Mouse (Mus musculus) heart, embryonic 16.5 days (tissue): ENCODE data around the gene Gak. TPM values are rescaled to one million over a fixed set of nuclear protein-coding genes. Genes with fewer than 3 reads are reported as not detected.

Experiments used
- ATAC-seq: fragments of 200-750 bp; cut with Nextera tagmentation; replicated peaks from 2 replicates; pipeline ENCODE4 v1.8.0; 2017; ENCODE audit warnings: moderate number of reproducible peaks; ENCODE audit not compliant: insufficient read depth, low FRiP score; ENCODE audit errors: extremely low read depth
- H3K27ac ChIP-seq: fragments of 300-500 bp; sonication (generic); 2 replicates; pipeline ENCODE4 v1.5.1; 2014; ENCODE audit warnings: mild to moderate bottlenecking, low read length, control low read depth, moderate library complexity
- H3K27me3 ChIP-seq: fragments of 300-500 bp; sonication (generic); 2 replicates; pipeline ENCODE4 v1.6.1; 2014; ENCODE audit warnings: low read length, mixed read lengths; ENCODE audit not compliant: control insufficient read depth, insufficient read depth
- H3K36me3 ChIP-seq: fragments of 300-500 bp; sonication (generic); 2 replicates; pipeline ENCODE4 v1.6.1; 2014; ENCODE audit not compliant: control insufficient read depth, insufficient read depth
- H3K4me1 ChIP-seq: fragments of 300-500 bp; sonication (generic); 2 replicates; pipeline ENCODE4 v1.6.1; 2014; ENCODE audit warnings: low read length, mixed read lengths; ENCODE audit not compliant: control insufficient read depth, insufficient read depth
- H3K4me2 ChIP-seq: fragments of 300-500 bp; sonication (generic); 2 replicates; pipeline ENCODE4 v1.6.1; 2014; ENCODE audit warnings: low read depth, mild to moderate bottlenecking, control low read depth, low read length
- H3K4me3 ChIP-seq: fragments of 300-500 bp; sonication (generic); 2 replicates; pipeline ENCODE4 v1.5.1; 2014; ENCODE audit warnings: mild to moderate bottlenecking, control low read depth, low read length
- H3K9ac ChIP-seq: fragments of 300-500 bp; sonication (generic); 2 replicates; pipeline ENCODE4 v1.6.1; 2014; ENCODE audit warnings: low read length, control low read depth
- H3K9me3 ChIP-seq: fragments of 300-500 bp; sonication (generic); replicated peaks from 2 replicates; pipeline ENCODE4 v1.6.1; 2016; ENCODE audit warnings: low read length; ENCODE audit not compliant: control insufficient read depth
- WGBS: fragments of 180-500 bp; shearing (Covaris S2); extraction: QIAGEN DNeasy Blood & Tissue Kit; methylation state at CpG from one replicate; pipeline ENCODE4 v1.1.7; 2014; 5-methylcytosine and 5-hydroxymethylcytosine counted together
- polyA plus RNA-seq: library from polyadenylated mRNA; unstranded; fragments of >200 nt; fragmentation: Nextera tagmentation; extraction: Ambion mirVana; gene quantifications from 2 replicates; pipeline ENCODE4 v1.2.1, GENCODE M21; 2015

Gak gene
- polyA plus RNA-seq, 1 experiment from 2014 or later, result 32.3 TPM

GRCm38 (mm10) chr5:108549137-108549488 lies 80.4 kb downstream of the Gak start:
- H3K4me3 ChIP-seq, result peak overlapping the region; percentile 30
- ATAC-seq, result no peak
- H3K9ac ChIP-seq, result no peak overlapping the region
- H3K27ac ChIP-seq, result no peak overlapping the region
- H3K4me2 ChIP-seq, result peak overlapping the region; percentile 66
- H3K36me3 ChIP-seq, result no peaks in the 10 kb centered on the region
- peaks cover 34% of the 10 kb centered on the region for H3K27me3 ChIP-seq
- H3K4me1 ChIP-seq, result peaks cover 11% of the 10 kb centered on the region; the same call in 1 of the 2 replicates
- H3K9me3 ChIP-seq, result no peaks in the 10 kb centered on the region
- WGBS, result 15% methylated on average over 7 of the region's 7 CpGs

GRCm38 (mm10) chr5:108547636-108548035 lies 81.9 kb downstream of the Gak start:
- no peaks in the 10 kb centered on the region for H3K36me3 ChIP-seq
- H3K4me3 ChIP-seq, result no peak overlapping the region
- no peak for ATAC-seq
- H3K27me3 ChIP-seq, result peaks cover 34% of the 10 kb centered on the region
- no peak overlapping the region for H3K27ac ChIP-seq
- H3K4me2 ChIP-seq, result no peak overlapping the region
- 83% methylated on average over 5 of the region's 5 CpGs for WGBS
- H3K9me3 ChIP-seq, result no peaks in the 10 kb centered on the region
- no peak overlapping the region for H3K9ac ChIP-seq
- H3K4me1 ChIP-seq, result peaks cover 11% of the 10 kb centered on the region; the same call in 1 of the 2 replicates

GRCm38 (mm10) chr5:108543516-108544291 lies 85.9 kb downstream of the Gak start:
- H3K4me3 ChIP-seq, result no peak overlapping the region
- WGBS, result 52% methylated on average over 7 of the region's 7 CpGs
- H3K9ac ChIP-seq, result no peak overlapping the region
- no peaks in the 10 kb centered on the region for H3K4me1 ChIP-seq
- no peak for ATAC-seq
- H3K36me3 ChIP-seq, result no peaks in the 10 kb centered on the region
- no peak overlapping the region for H3K4me2 ChIP-seq
- no peaks in the 10 kb centered on the region for H3K9me3 ChIP-seq
- H3K27me3 ChIP-seq, result peaks cover 2% of the 10 kb centered on the region
- H3K27ac ChIP-seq, result no peak overlapping the region

- Histone ChIP-seq H3K27ac (no peak overlapping the region), H3K9me3 (peaks cover 5% of the 10 kb centered on the region; the same call in 1 of the 2 replicates), H3K27me3 (no peaks in the 10 kb centered on the region), H3K4me3 (no peak overlapping the region), H3K4me1 (no peaks in the 10 kb centered on the region), H3K4me2 (no peak overlapping the region), H3K36me3 (no peaks in the 10 kb centered on the region), H3K9ac (no peak overlapping the region)
- 88% methylated on average over 2 of the region's 2 CpGs for WGBS
- no peak for ATAC-seq
Observed at GRCm38 (mm10) chr5:108534188-108534587, 95.4 kb downstream of the Gak start.

DNA sequence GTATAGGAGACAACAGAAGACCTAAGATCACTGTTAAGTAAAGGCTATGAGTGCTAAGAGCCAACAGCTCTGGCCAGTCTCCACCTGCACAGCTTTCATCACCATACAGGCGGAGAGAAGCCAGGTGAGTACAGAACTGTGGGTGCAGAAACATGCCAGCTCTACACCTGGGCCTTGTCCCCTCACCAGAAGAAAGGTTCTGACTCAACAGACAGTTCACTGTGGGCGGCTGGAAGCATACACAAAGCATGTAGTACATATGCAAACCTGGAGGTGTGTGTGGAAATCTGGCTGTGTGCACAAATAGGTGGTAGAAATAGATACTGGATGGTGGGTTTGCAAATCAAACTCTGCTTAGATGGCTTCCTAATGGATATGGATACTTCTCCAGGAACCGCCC lies 107.0 kb downstream of the Gak start:
- H3K9me3 ChIP-seq, result no peaks in the 10 kb centered on the region
- WGBS, result 70% methylated on average over 3 of the region's 3 CpGs
- ATAC-seq, result no peak
- H3K9ac ChIP-seq, result no peak overlapping the region
- H3K4me2 ChIP-seq, result no peak overlapping the region
- no peaks in the 10 kb centered on the region for H3K36me3 ChIP-seq
- H3K4me3 ChIP-seq, result no peak overlapping the region
- no peak overlapping the region for H3K27ac ChIP-seq
- H3K4me1 ChIP-seq, result no peaks in the 10 kb centered on the region
- H3K27me3 ChIP-seq, result no peaks in the 10 kb centered on the region

DNA sequence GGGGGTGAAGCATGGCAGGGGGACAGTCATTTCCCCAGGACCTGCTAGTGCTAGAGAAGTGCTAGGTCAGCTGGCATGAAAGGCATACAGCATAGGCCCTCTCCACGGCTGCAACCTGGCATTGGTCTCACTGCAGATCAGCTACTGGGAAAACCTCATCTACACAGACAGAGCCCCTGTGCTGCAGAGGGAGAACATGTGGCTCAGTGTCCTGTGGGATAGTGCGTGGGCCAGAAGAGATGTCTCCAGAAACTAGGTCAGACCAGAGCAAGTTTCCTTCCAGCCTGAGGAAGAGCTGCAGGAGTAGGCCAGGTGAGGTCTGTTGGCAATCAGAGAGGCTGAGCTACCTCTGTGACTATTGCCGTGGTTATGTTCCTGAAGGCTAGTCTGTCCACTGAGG lies 107.7 kb downstream of the Gak start:
- no peaks in the 10 kb centered on the region for H3K9me3 ChIP-seq
- 74% methylated on average over 3 of the region's 3 CpGs for WGBS
- no peak overlapping the region for H3K9ac ChIP-seq
- no peak for ATAC-seq
- no peak overlapping the region for H3K4me3 ChIP-seq
- H3K27me3 ChIP-seq, result no peaks in the 10 kb centered on the region
- no peak overlapping the region for H3K4me2 ChIP-seq
- no peaks in the 10 kb centered on the region for H3K36me3 ChIP-seq
- H3K27ac ChIP-seq, result no peak overlapping the region
- H3K4me1 ChIP-seq, result no peaks in the 10 kb centered on the region

DNA sequence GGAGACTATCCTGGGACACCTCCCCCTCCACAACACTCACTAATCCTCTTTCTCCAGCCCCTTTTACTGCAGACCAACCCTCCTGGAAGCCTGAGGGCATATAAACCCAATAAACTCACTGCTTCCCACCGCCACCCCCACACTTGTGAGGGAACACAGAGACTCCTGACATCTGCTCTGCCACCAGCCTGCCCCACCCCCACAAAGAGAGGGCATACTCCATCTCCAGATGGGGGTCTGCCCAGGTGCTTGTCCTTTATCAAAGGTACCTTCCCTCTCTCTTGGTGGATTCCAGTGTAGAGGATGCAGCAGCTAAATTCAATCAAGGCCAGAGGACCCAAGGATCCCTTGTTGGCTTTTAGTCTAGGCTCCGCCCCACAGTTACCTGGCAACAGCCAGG lies 108.5 kb downstream of the Gak start:
- Histone ChIP-seq H3K4me1 (no peaks in the 10 kb centered on the region), H3K4me2 (no peak overlapping the region), H3K9ac (no peak overlapping the region), H3K9me3 (no peaks in the 10 kb centered on the region), H3K27ac (no peak overlapping the region), H3K36me3 (no peaks in the 10 kb centered on the region), H3K27me3 (no peaks in the 10 kb centered on the region), H3K4me3 (no peak overlapping the region)
- 71% methylated on average over 2 of the region's 2 CpGs for WGBS
- no peak for ATAC-seq

DNA sequence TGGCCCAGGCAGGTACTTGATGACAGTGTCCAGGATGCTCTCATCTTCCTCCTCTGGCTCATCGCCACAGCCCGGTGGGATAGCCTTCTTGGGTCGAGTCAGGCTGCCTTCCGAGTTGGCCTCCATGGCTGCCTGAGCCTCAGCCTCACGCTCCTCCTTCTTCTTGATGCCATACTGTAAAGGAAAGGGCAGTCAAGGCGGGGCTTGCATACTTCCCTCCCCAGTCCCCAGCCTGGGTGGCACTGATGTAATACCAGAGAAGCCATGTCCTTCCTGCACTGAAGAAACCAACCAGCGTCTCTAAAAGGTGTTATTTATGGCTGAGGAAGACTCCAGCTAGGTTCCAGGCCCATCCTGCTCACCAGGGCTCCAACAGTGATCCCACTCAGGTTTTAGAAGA lies 109.4 kb downstream of the Gak start:
- WGBS, result 75% methylated on average over 7 of the region's 7 CpGs
- H3K27me3 ChIP-seq, result no peaks in the 10 kb centered on the region
- H3K9me3 ChIP-seq, result no peaks in the 10 kb centered on the region
- no peak overlapping the region for H3K9ac ChIP-seq
- no peak for ATAC-seq
- H3K36me3 ChIP-seq, result no peaks in the 10 kb centered on the region
- no peak overlapping the region for H3K4me2 ChIP-seq
- H3K27ac ChIP-seq, result no peak overlapping the region
- no peaks in the 10 kb centered on the region for H3K4me1 ChIP-seq
- H3K4me3 ChIP-seq, result no peak overlapping the region
